Mouse (Mus musculus) gastrocnemius, postnatal 10 days (tissue): ENCODE results near the gene Hoxa7. TPM values are rescaled to one million over a fixed set of nuclear protein-coding genes. Genes with fewer than 3 reads are reported as not detected.

Experiments used
- microRNA-seq, 2 experiments: library from miRNA; unstranded; fragments of <30 nt; microRNA quantifications; one replicate each; pipeline ENCODE4 v1.2.0; 2021
- total RNA-seq, 2 experiments: library from RNA; stranded (reverse); gene quantifications; 2 replicates each; pipeline ENCODE4 v1.2.3; 2021

Gene Hoxa7
- total RNA-seq, 2 experiments from 2014 or later: 9.4 to 9.7 TPM

Small RNAs within 50 kb of the gene (microRNA-seq; reads per million reads assigned to microRNA genes)
- gene Mir196b: 9,254 to 10,330 reads per million in 2 experiments

Other genes with a start within 250 kb of the Hoxa7 start
- 1 to 10 TPM; 6.1 to 9.1 TPM for gene Skap2, start 209.3 kb downstream of the Hoxa7 start, total RNA-seq
- gene Hoxa1, start 63.5 kb downstream of the Hoxa7 start, total RNA-seq: under 1 TPM in 1 of 2 experiments, not detected in 1; 0.18 TPM
- gene Hoxa2, start 57.0 kb downstream of the Hoxa7 start, total RNA-seq: 1 to 10 TPM in 1 of 2 experiments, under 1 TPM in 1; 0.87 to 1.4 TPM
- under 1 TPM; 0.12 to 0.25 TPM for gene 5730596B20Rik, start 44.4 kb downstream of the Hoxa7 start, total RNA-seq
- 1 to 10 TPM; 7.5 to 8.5 TPM for gene Hoxa4, start 30.1 kb downstream of the Hoxa7 start, total RNA-seq
- 1 to 10 TPM; 2.6 to 3.7 TPM for gene Hoxa5, start 17.3 kb downstream of the Hoxa7 start, total RNA-seq
- 1 to 10 TPM; 1.6 to 2.2 TPM for gene Hoxa6, start 13.1 kb downstream of the Hoxa7 start, total RNA-seq
- 1 to 10 TPM; 2.0 to 5.0 TPM for gene Hoxa3, start 8.5 kb downstream of the Hoxa7 start, total RNA-seq
- not detected for gene Gm28308, start 8.5 kb downstream of the Hoxa7 start, total RNA-seq
- 10 to 100 TPM in 1 of 2 experiments, 1 to 10 TPM in 1; 7.8 to 11.2 TPM for gene Hoxa9, start 9.2 kb upstream of the Hoxa7 start, total RNA-seq
- gene Hoxa10, start 19.0 kb upstream of the Hoxa7 start, total RNA-seq: 10 to 100 TPM; 30.2 to 30.8 TPM
- gene Hoxa11, start 24.0 kb upstream of the Hoxa7 start, total RNA-seq: 1 to 10 TPM; 4.4 to 5.6 TPM
- 1 to 10 TPM; 1.3 to 1.6 TPM for gene Hoxa13, start 39.0 kb upstream of the Hoxa7 start, total RNA-seq
- not detected for gene Evx1, start 91.6 kb upstream of the Hoxa7 start, total RNA-seq